Mouse (Mus musculus): ENCODE data around the gene BC049762.

Gene BC049762

DNA sequence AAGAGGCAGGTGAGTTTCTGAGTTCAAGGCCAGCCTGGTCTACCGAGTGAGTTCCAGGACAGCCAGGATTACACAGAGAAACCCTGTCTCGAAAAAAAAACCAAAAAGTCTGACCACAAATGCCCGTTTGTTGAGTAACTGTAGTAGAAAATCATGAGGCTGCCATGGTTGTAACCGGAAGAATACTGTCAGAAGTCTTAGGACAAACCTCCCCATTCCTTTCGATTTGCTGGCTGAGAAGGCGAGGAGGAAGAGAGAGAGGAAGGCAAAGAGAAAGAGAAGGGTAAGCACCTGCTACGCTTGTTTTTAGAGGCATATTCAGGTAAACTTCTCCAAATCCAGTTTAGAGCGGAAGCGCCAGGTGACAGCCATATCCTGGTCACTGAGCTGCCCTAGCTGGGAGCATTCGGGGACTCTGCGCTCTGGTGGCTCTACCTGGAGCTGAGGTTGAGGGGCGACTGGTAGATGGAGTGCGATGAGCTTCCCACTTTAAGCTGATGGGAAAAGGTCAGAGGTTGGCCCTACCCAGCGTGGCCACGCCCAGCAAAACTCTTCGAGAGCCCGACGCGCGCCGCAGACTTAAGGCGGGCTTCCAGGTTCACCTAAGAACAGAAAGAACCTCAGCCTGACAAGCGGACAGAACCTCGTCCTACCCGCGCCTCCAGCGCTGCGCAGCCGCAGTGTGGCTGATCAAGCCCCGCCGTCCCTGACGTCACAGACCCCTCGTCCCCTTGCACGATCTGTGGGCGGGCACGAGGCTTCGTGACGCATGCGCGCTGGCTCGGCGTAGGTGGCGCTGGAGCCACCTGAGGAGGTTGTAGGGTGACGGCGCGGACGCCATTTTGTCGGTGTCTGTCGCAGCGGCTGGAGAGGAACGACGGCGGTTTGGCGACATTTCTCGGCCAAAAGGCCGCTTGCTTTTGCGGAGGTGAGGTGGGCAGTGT, at the start of gene BC049762:
TSS of gene BC049762 (minus strand) at position 705 of the 944 bp plus-strand sequence.
- in situ Hi-C loops (cut with MboI; ENCODE audit: unreplicated experiment in 2 of 2) = loop anchor here (10.0 to 25.0 kb wide), 8 partner anchors 425 to 1575 kb away; partner anchors contain the start of genes Rufy1 (in 2 of the 2) and 0610009B22Rik (in 1 of the 2)

DNA sequence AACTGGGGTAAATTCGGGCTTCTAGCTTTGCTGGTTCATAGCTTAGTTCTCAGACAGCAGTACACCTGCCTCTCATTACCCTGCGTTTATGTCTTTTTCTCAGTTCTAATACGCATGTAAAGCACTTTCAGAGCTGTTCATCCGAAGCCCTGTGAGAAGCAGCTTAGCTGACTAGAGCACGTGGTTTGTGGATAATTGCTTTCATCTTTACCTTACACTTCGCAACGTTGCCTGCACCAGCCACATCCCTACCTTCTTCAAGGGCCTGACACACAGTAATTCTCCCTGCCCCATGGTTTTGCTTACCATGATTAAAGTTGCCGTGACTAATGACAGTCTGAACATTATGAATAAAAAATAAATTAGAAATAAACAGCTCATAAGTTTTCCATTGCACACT, 49.0 kb upstream of the BC049762 start:
- in situ Hi-C loops (cut with MboI; ENCODE audit: unreplicated experiment in 2 of 2) = no loop called here

DNA sequence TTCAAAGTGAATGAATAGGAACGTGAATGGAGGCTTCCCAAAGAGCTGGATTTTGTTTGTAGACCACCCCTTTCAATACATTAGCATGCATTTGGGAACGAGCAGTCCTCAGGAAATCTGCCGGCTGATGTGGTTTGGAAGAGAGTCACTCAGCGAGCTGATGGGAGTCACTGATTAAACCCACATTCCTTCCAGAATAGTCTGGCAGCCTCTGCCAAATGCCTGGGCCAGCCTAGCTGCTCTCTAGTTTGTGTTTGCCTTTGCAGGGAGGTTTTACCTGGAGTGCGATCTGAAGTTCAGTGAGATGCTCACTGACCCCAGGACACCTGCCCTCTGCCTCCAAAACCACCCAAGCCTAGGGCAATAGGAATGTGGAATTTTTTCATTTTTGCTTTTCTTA, 45.5 kb upstream of the BC049762 start:
- in situ Hi-C loops (cut with MboI; ENCODE audit: unreplicated experiment in 2 of 2) = no loop called here

DNA sequence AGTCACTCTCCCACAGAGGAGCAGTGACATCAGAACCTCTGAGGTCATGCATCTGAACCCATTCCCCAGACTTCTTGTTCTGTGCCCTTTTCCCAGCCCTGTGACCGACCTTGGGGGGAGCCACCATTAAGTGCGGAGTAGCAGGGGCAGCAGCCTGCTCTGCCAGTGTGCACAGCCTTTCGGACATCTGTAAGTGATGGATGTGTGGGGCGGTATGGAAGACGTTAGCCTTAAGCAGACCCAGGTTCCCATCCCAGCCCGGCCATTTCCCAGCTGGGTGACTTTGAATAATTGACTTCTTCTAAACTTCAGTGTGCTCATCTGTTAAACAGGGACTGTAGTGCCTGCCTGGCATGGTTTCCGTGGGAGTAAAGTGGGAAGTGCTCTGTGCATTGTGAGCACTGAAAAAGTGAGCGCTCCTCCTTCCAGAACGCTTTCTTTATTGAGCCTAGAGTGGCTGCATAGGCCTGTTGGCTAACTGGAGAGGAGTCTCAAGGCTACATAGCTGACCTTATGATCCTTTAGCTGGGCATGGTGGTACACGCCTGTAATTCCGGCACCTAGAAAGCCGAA, 41.2 kb upstream of the BC049762 start:
- in situ Hi-C loops (cut with MboI; ENCODE audit: unreplicated experiment in 2 of 2) = no loop called here

DNA sequence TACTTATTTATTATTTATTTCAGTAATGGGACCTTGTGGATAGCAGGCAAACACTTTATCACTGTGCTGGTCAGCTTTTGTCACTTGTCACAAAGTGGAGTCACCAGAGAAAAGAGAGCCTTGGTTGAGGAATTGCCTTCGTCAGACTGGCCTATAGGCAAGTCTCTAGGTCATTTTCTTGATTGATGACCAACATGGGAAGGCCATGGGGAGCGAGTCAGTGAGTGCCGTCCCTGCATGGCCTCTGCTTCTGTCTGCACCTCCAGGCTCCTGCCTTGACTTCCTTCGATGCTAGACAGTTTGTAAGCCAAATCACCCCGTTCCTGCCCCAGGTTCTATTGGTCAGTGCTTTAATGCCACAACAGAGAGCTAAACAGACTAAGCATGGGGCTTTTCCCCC, 39.5 kb upstream of the BC049762 start:
- in situ Hi-C loops (cut with MboI; ENCODE audit: unreplicated experiment in 2 of 2) = no loop called here

DNA sequence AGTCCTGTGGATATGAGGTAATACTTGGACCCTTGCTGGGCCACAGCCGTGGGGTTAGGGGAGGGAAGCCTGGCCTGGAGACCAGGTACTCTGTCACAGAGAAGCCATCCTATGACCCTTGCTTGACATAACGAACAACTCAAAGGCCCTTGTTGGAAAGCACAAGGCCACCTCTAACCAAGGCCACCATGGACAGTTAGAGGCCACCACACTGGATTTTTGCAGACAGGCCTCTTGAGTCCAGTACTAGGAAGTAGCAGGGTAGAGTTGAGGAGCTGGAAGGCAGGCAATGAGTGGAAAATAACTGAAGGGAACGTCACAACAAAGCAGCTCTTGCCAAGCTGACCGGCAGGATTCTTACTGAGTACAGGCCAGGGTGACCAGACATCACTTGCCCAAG, 35.8 kb upstream of the BC049762 start:
- in situ Hi-C loops (cut with MboI; ENCODE audit: unreplicated experiment in 2 of 2) = no loop called here

DNA sequence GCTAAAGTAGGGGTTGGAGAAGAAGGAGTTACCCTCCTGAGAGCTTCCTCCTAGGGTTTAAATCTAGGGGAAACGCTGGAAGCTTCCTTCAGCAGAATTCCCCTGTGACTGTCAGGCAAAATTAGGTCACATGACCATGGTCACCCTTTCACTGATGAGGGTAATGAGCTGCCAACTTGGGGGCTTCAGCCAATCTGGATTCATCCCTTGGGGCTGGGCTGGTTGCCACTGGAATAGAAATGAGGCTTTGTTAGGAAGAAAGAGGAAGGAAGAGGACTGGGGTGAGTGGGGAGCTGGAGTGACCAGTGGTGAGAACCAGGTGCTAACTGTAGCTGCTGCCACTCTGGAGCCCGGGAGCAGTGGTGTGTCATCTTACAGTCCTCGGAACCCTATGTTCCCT, 32.9 kb upstream of the BC049762 start:
- in situ Hi-C loops (cut with MboI; ENCODE audit: unreplicated experiment in 2 of 2) = no loop called here

DNA sequence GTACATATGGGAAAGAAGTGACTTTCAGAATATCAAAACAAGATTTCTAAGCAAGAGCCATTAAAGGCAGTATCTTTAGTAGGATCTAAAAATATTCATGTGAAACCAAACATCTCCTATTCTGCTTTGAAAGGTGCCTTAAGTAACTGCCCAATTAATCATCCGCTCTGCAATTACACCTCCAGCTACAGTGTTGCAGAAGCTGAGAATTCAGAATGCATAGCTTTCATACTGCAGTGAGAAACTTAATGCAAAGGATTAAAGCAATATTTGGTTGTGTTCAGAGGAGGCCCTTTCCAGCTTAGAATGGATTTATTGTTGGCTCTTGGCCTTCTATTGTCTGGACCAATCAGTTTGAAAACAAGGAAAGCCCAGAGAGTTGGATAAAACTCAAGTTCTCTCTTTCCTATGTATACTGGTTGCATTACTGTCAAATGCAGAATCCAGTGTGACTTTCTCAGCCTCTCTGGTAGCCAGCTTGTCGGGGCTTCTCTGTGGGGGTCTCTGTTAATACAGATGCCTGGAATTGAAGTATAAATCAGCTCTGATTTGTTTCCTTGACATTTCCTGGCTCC, 31.2 kb upstream of the BC049762 start:
- in situ Hi-C loops (cut with MboI; ENCODE audit: unreplicated experiment in 2 of 2) = no loop called here

DNA sequence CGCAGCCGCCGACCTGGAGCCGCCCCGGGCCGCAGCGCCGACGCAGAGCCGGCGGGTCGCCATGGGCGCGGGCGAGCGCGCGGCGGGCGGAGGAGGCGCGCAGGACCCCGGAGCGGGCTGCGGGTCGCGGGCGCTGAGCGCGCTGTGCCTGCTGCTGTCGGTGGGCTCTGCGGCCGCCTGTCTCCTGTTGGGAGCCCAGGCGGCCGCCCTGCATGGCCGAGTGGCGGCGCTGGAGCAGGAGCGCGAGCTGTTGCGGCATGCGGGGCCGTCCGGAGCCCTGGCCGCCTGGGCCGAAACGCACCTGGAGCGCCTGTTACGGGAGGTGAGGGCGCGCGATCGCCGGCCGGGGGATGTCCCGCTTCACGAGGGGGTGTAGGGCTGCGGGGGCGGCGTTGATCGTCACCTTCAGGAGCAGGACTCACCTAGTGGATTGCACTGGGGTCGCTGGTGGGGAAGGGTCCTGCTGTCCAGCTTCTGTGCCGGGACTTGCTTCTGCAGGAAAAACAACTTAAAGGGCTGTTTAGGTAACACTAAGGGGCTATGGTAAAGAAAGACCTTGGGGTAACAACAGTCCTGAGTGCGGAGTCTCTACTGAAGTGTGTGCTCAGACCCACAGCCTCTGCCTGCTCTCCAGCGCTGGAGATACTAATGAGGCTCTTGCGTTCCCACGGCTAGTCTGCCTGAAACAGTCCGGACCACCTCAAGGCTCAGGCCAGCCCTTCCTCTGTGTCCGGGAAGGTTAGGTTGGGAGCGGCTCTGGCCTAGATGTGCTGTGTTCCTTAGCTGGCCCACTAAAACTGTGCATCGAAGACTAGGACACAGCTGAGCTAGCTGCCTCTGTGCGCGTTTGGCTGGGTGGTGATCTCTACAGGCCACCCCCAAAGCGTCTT, 27.5 kb upstream of the BC049762 start:
- in situ Hi-C loops (cut with MboI; ENCODE audit: unreplicated experiment in 2 of 2) = no loop called here

DNA sequence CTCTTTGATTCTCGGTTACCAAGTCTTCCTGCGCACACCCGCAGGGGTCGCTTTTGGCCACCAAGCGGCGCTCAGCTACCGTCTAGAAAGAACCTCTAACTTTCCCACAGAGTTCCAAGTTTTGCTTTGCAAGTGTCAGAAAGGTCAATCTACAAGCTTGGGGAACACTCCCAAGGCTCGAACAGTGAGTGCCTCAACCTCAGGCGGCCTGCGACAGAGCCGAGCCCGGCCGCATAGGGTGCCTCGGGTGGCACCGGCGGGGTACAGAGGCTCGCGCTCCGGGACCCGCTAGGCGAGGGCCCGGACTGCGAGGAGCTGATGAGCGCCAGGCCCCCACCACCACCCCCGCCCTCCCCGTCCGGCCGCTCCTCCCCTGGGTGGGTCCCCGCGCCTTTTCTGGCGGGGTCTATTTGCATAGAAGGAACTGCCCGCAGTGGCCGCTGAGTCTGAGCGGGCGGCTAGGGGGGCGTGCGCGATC, 26.8 kb upstream of the BC049762 start, which contains the start of gene Col23a1:
TSS of gene Col23a1 (plus strand) at position 357 of the 478 bp plus-strand sequence.
- in situ Hi-C loops (cut with MboI; ENCODE audit: unreplicated experiment in 2 of 2) = no loop called here

DNA sequence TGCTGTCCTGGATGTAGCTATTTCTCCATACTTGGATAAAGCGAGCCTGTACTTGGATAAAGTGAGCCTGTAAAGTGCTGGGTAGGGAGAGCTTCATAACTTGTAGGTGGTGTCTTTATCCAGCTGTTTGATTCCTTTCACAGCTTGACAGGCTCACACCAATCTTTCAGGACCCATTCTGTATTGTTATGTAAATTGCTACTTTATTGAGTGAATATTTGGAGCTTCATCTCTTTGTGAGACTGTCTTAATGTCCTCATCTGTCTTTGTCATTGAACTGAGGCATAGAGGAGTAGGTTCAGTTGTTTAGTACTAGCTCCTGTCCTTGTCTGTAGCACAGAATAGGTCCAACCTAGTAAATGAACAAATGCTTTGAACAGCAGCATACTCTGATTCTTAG, 11.6 kb upstream of the BC049762 start:
- in situ Hi-C loops (cut with MboI; ENCODE audit: unreplicated experiment in 2 of 2) = loop anchor here (10.0 to 25.0 kb wide), 8 partner anchors 413 to 1990 kb away; partner anchors contain the start of genes 0610009B22Rik (in 1 of the 2) and Rufy1 (in 1 of the 2)

DNA sequence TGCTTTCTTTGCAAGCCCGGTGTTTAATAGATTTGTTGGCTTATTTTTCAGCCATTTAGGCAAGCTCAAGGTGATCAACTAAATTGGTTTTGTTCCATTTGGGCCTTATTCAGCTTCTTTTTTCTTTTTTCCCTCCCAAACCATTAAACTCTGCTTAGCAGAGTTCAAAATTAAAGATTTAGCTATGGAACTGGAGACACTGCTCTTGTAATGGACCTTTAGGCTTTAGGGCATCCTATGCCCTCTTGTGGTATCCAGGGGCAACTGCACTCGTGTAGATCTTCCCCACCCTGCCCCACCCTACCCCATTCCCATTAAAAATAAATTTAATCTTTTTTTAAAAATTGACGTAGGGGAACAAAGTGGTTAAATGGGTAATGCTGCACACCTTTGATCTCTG, 2.5 kb upstream of the BC049762 start:
- in situ Hi-C loops (cut with MboI; ENCODE audit: unreplicated experiment in 2 of 2) = loop anchor here (10.0 to 25.0 kb wide), 8 partner anchors 422 to 1578 kb away; partner anchors contain the start of genes Rufy1 (in 2 of the 2) and 0610009B22Rik (in 1 of the 2)

DNA sequence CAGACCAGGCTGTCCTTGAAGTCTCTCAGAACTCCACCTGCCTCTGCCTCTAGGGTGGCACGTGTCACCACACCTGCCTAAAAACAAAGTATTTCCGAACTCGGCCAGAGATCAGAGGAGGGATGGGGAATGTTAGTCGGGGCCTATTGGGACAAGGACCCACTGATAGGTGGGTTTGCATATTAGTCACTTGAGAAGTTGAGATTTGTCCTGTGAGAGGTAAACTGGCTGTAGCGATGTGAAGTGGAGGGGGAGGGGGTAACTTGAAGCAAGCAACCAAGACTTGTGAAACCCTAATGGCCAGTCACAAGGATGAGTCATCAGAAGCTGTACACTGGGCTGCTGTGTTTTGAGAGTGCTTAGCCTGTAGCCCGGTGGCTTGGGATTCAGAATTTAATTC, 1.5 kb upstream of the BC049762 start:
- in situ Hi-C loops (cut with MboI; ENCODE audit: unreplicated experiment in 2 of 2) = loop anchor here (10.0 to 25.0 kb wide), 8 partner anchors 423 to 1577 kb away; partner anchors contain the start of genes Rufy1 (in 2 of the 2) and 0610009B22Rik (in 1 of the 2)

DNA sequence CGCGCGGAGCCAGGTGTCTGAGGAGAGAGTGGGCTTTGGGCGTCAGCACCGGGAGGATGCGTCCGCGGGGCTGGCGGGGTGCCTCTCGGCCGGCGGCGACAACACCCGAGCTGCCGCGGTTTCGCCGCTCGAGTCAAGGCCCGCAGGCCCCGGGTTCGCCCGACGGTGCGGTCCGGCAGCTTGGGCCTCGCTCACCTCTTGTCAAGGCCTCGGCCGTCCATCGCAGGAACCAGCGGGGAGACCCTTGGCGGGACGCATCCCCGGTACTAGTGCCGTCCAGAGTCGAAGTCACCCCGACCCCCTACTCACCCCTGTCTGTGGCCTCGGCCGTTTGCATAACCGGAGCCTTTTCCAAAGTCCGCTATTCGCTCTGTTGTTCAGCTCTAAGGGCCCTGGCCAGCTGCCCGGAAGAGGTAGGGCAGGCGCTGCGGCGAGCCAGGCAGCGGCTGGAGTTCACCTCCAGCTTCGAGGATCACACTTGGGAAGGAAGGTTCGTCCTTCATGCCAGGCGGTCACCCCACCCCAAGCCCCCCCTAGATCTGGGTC, 513 bp upstream of the BC049762 start:
- in situ Hi-C loops (cut with MboI; ENCODE audit: unreplicated experiment in 2 of 2) = loop anchor here (10.0 to 25.0 kb wide), 8 partner anchors 424 to 1576 kb away; partner anchors contain the start of genes Rufy1 (in 2 of the 2) and 0610009B22Rik (in 1 of the 2)

DNA sequence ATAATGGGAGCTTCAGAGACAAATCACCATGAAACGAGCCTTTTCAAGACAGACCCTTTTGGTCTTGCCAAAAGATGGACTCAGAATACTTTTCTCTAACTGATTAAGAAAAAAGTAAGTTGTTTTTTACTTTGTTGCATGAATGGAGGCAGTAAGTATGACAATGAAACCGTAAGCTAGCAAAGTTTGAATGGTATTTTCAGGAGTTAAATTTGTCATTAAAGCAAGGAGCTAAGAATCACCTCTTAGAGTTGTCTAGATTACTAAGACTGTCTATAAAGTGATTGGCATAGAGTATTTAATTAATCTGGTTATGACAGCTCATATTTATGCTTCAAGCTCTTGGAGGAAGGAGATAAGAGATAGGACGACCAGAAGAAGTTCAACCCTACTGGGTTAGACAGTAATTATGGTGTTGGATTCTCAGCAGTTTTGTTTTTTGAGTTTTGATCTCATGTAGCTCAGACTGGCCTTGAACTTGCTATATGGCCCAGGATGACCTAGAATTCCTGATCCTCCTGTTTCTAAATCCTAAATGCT, 1.1 kb downstream of the BC049762 start, which contains the start of gene Clk4:
TSS of gene Clk4 (plus strand) at position 51 of the 540 bp plus-strand sequence.
- in situ Hi-C loops (cut with MboI; ENCODE audit: unreplicated experiment in 2 of 2) = loop anchor here (10.0 to 25.0 kb wide), 8 partner anchors 426 to 1574 kb away; partner anchors contain the start of genes Rufy1 (in 2 of the 2) and 0610009B22Rik (in 1 of the 2)

DNA sequence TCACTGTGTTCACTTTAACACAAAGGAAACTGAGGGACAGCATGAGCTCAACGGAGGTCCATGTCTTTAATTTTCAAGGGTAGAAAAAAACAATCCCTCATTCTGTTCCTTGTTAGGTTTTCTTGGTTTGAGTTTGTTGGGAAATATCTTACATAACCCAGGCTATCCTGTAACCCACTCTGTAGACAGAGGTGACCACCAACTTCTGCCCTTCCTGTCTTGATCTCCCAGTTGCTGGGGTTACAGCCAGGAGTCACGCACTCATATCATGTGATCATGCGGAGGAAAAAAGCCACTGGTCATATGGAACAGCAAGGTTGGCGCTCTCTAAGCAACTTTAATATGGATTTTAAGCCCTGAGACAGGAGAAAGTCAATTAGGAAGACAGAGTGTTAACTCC, 5.8 kb downstream of the BC049762 start:
- in situ Hi-C loops (cut with MboI; ENCODE audit: unreplicated experiment in 2 of 2) = loop anchor here (25.0 kb wide), 7 partner anchors 430 to 1570 kb away; partner anchors contain the start of genes 0610009B22Rik (in 1 of the 2) and Rufy1 (in 1 of the 2)

DNA sequence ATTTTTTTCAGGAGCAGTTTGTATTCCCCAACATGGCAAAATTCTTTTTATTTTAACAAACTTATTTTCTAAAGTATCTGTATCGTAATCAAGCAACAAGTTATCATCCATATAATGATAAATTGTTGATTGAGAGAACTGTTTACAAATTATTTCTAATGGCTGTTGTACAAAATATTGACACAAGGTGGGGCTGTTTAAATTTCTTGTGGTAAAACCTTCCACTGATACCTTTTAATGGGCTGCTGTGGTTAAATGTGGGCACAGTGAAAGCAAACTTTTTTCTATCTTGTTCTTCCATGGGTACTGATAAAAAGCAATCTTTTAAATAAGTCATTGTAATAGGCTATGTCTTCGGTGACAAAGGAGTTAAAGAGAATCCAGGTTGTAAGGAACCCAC, 19.9 kb downstream of the BC049762 start:
- in situ Hi-C loops (cut with MboI; ENCODE audit: unreplicated experiment in 2 of 2) = loop anchor here in 1 of 2 experiments (5.0 kb wide), 1 partner anchor 289 kb away; no protein-coding TSS in a partner anchor

DNA sequence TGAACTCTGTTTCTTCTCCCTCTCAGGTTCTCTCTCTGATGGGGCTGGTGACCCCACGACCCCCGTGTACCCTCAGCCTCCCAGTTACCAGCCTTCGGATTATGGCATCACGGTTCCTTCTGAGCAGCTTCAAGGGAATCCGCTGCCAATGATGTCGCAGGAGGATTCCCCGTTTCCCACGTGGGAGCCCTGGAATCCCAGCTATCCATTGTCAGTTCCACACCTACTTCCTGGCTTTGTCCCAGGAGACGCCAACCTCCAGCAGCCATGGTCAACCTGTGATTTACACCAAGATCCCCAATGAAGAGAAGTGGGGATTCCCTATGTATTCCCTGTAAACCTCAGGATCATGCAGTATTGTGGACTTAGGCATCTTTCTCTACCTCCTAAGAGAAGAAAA, 28.2 kb downstream of the BC049762 start:
- in situ Hi-C loops (cut with MboI; ENCODE audit: unreplicated experiment in 2 of 2) = loop anchor here in 1 of 2 experiments (10.0 kb wide), 1 partner anchor 290 kb away; no protein-coding TSS in a partner anchor

DNA sequence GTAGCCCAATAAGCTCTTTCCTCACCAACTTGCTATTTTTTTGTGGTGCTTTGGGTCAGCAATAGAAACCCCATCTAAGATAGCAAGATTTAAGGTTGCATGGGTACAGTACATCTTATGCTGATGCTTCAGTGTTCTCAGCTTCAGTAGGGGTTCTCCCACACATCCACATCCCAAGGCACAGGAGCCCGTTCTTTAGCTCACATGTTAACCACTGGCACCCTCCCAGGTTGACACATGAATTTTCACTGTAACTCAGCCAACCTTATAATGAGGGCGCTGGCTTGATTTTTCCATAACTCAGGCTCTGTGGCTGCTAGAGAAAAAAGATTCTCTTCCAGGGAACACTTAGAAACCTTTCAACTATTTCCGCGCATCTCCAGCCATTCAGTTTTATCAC, 35.7 kb downstream of the BC049762 start:
- in situ Hi-C loops (cut with MboI; ENCODE audit: unreplicated experiment in 2 of 2) = no loop called here

All from v-Abl transformed pro-B cells (cell line).